Mouse (Mus musculus) midbrain, embryonic 11.5 days (tissue): Measurements from ENCODE around the gene Odf3l2. TPM values are rescaled to one million over a fixed set of nuclear protein-coding genes. Genes with fewer than 3 reads are reported as not detected.
A peak's percentile ranks its signal among the peaks of the same experiment; 100 is the strongest.

ENCODE experiments used
- ATAC-seq: fragments of 200-750 bp; cut with Nextera tagmentation; 2 replicates; pipeline ENCODE4 v1.8.0; 2017; ENCODE audit warnings: moderate TSS enrichment, moderate library complexity; ENCODE audit not compliant: low FRiP score
- DNase-seq: peaks from one replicate; pipeline ENCODE4 v3.0.0; 2015; ENCODE audit warnings: low spot score; ENCODE audit errors: missing footprints
- H3K27ac ChIP-seq: fragments of 300-500 bp; sonication (generic); 2 replicates; pipeline ENCODE4 v1.5.1; 2014; ENCODE audit warnings: low read depth, low read length
- H3K27me3 ChIP-seq: fragments of 300-500 bp; sonication (generic); 2 replicates; pipeline ENCODE4 v1.6.1; 2014; ENCODE audit warnings: mild to moderate bottlenecking, low read length, moderate library complexity, mixed read lengths; ENCODE audit not compliant: control insufficient read depth, insufficient read depth
- H3K36me3 ChIP-seq: fragments of 300-500 bp; sonication (generic); 2 replicates; pipeline ENCODE4 v1.6.1; 2014; ENCODE audit warnings: mild to moderate bottlenecking, low read length, moderate library complexity, mixed read lengths; ENCODE audit not compliant: control insufficient read depth, insufficient read depth
- H3K4me1 ChIP-seq: fragments of 300-500 bp; sonication (generic); 2 replicates; pipeline ENCODE4 v1.6.1; 2014; ENCODE audit warnings: low read length; ENCODE audit not compliant: control insufficient read depth, insufficient read depth
- H3K4me2 ChIP-seq: fragments of 300-500 bp; sonication (generic); 2 replicates; pipeline ENCODE4 v1.6.1; 2014; ENCODE audit warnings: mild to moderate bottlenecking, moderate library complexity
- H3K4me3 ChIP-seq: fragments of 300-500 bp; sonication (generic); 2 replicates; pipeline ENCODE4 v1.5.1; 2014; ENCODE audit warnings: low read depth, low read length
- H3K9ac ChIP-seq: fragments of 300-500 bp; sonication (generic); 2 replicates; pipeline ENCODE4 v1.6.1; 2014; ENCODE audit warnings: low read length
- H3K9me3 ChIP-seq: fragments of 300-500 bp; sonication (generic); 2 replicates; pipeline ENCODE4 v1.6.1; 2016; ENCODE audit warnings: low read length; ENCODE audit not compliant: control insufficient read depth
- WGBS: fragments of 180-500 bp; shearing (Covaris S2); extraction: QIAGEN DNeasy Blood & Tissue Kit; methylation state at CpG from one replicate; pipeline ENCODE4 v1.1.7; 2014; 5-methylcytosine and 5-hydroxymethylcytosine counted together
- polyA plus RNA-seq: library from polyadenylated mRNA; unstranded; fragments of >200 nt; fragmentation: Nextera tagmentation; extraction: Ambion mirVana; gene quantifications from 2 replicates; pipeline ENCODE4 v1.2.1, GENCODE M21; 2014

Gene Odf3l2
- polyA plus RNA-seq, 1 experiment from 2014 or later: not detected

- H3K36me3 ChIP-seq: no peaks in the 10 kb centered on the region
- no peak overlapping the region for H3K27ac ChIP-seq
- no peak overlapping the region for H3K4me3 ChIP-seq
- H3K9me3 ChIP-seq: no peaks in the 10 kb centered on the region
- H3K27me3 ChIP-seq: no peaks in the 10 kb centered on the region
- H3K4me2 ChIP-seq: no peak overlapping the region
- DNase-seq: no peak
- peaks cover 6% of the 10 kb centered on the region for H3K4me1 ChIP-seq
- 91% methylated on average over 8 of the region's 8 CpGs for WGBS
- no peak for ATAC-seq
- no peak overlapping the region for H3K9ac ChIP-seq
These were observed 19.5 kb upstream of the Odf3l2 start for GRCm38 (mm10) chr10:79665051-79665450.

DNA sequence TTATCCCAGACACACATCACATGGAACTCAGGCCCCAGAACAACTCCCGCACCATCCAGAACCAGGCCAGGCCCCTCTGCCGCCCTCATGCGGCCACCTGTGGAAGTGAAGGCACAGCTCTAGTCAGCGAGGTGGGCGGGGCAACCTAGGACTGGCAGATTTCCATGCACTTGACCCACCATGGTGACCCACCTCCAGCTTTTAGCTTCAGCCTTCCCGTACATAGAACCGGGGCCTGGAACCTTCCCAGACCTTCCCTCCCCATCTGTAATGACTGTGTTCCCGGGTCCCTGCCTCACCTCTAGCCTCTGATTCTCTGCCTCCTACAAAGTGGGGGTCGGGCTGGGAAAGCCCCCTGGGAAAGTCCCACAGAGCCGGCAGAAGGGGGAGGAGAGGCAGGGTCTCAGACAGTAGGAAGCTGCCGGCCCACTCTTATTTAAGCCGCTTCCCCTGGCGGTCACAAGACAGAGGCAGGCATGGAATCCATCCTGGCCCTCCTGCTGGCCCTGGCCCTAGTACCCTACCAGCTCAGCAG is 18.7 kb upstream of the Odf3l2 start, which contains the start of gene Madcam1:
Madcam1 (plus strand) TSS at position 429 of the 535 bp plus-strand sequence.
- Histone ChIP-seq H3K9me3 (no peaks in the 10 kb centered on the region), H3K27ac (no peak within 1 kb of the TSS), H3K4me1 (peaks cover 5% of the 10 kb centered on the region; the same call in 1 of the 2 replicates), H3K4me3 (no peak within 1 kb of the TSS), H3K36me3 (no peaks in the 10 kb centered on the region), H3K9ac (no peak within 1 kb of the TSS), H3K27me3 (no peaks in the 10 kb centered on the region), H3K4me2 (no peak within 1 kb of the TSS)
- DNase-seq: peak; percentile 99
- peak; percentile 25 for ATAC-seq
- 13% methylated on average over 13 of the region's 13 CpGs for WGBS

GRCm38 (mm10) chr10:79661861-79662260 is 16.3 kb upstream of the Odf3l2 start:
- no peaks in the 10 kb centered on the region for H3K9me3 ChIP-seq
- H3K4me2 ChIP-seq: no peak overlapping the region
- H3K4me1 ChIP-seq: no peaks in the 10 kb centered on the region
- ATAC-seq (no peak), DNase-seq (no peak)
- WGBS: 57% methylated on average over 3 of the region's 3 CpGs
- H3K4me3 ChIP-seq: no peak overlapping the region
- H3K36me3 ChIP-seq: no peaks in the 10 kb centered on the region
- H3K27ac ChIP-seq: no peak overlapping the region
- H3K9ac ChIP-seq: no peak overlapping the region
- H3K27me3 ChIP-seq: no peaks in the 10 kb centered on the region

- 86% methylated on average over 2 of the region's 2 CpGs for WGBS
- Histone ChIP-seq H3K27me3 (no peaks in the 10 kb centered on the region), H3K27ac (no peak overlapping the region), H3K9me3 (no peaks in the 10 kb centered on the region), H3K4me2 (no peak overlapping the region), H3K4me1 (no peaks in the 10 kb centered on the region), H3K4me3 (no peak overlapping the region), H3K36me3 (no peaks in the 10 kb centered on the region), H3K9ac (no peak overlapping the region)
- ATAC-seq: no peak
- DNase-seq: peak; percentile 79
These were observed 14.8 kb upstream of the Odf3l2 start for GRCm38 (mm10) chr10:79660298-79660697.

- Histone ChIP-seq H3K36me3 (no peaks in the 10 kb centered on the region), H3K27ac (no peak overlapping the region), H3K27me3 (no peaks in the 10 kb centered on the region), H3K9me3 (no peaks in the 10 kb centered on the region), H3K4me1 (peaks cover 8% of the 10 kb centered on the region), H3K4me2 (no peak overlapping the region), H3K4me3 (no peak overlapping the region), H3K9ac (no peak overlapping the region)
- ATAC-seq (no peak), DNase-seq (no peak)
- 20% methylated on average over 4 of the region's 4 CpGs for WGBS
These were observed 13.3 kb upstream of the Odf3l2 start for GRCm38 (mm10) chr10:79658829-79659228.

- Histone ChIP-seq H3K9ac (no peak overlapping the region), H3K27ac (no peak overlapping the region), H3K36me3 (no peaks in the 10 kb centered on the region), H3K4me1 (peaks cover 8% of the 10 kb centered on the region), H3K4me3 (no peak overlapping the region), H3K4me2 (no peak overlapping the region), H3K27me3 (no peaks in the 10 kb centered on the region; the same call in 1 of the 2 replicates), H3K9me3 (no peaks in the 10 kb centered on the region)
- peak; percentile 89 for ATAC-seq
- WGBS: 9% methylated on average over 1 of the region's 1 CpGs
- DNase-seq: peak; percentile 94
These were observed 9.4 kb upstream of the Odf3l2 start for GRCm38 (mm10) chr10:79654946-79655395.

DNA sequence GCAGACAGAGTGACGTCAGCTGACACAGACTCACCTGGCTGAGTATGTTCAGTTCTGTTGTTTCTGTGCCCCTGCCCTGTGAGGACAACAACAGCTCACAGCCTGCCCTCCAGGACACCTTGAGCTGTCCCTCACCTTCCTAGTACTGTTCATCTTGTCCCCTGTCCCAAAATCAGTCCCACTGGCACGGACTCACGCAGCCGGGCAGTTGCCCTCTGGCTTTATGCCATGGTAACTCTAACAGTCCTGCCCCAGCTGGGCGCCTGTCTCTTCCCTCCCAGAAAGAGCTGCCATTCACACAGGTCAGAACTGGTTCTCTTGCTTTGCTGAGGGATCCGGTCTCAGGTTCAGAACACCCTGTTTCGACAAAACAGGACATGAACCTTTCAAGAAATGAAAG is 7.3 kb upstream of the Odf3l2 start:
- DNase-seq (no peak), ATAC-seq (no peak)
- H3K27me3 ChIP-seq: no peaks in the 10 kb centered on the region; the same call in 1 of the 2 replicates
- WGBS: 83% methylated on average over 7 of the region's 7 CpGs
- H3K4me1 ChIP-seq: peaks cover 8% of the 10 kb centered on the region
- no peaks in the 10 kb centered on the region for H3K9me3 ChIP-seq
- no peaks in the 10 kb centered on the region for H3K36me3 ChIP-seq
- no peak overlapping the region for H3K27ac ChIP-seq
- no peak overlapping the region for H3K9ac ChIP-seq
- H3K4me2 ChIP-seq: no peak overlapping the region
- H3K4me3 ChIP-seq: no peak overlapping the region

DNA sequence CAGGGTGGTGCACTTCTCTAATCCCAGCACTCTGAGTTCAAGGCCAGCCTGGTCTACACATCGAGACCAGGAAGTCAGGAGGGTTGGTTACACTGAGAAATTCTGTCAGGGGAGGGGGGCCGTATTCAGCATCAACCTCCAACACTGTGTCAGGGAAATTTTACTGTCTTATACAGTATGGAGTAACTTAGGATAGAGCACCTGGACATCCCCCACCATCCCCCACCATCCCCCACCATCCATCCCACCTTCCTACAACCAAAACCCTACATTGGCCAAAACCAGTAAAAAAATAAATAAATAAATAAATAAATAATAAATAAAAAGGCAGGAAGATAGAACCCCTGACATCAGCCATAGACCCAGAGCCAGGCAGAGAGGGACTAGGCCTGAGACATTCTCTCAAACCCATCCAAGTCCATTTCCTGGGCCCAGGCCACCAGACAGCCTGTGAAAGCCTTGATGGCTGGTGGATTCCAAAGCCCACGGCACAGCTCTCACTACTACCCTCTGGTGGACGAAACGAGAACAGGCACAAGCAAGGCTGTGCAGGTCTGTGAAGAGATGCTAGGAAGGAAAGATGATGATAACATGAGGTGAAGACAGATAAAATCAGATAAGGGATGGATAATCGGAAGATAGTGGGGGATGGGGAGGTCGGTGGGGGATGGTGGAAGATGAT is 3.7 kb upstream of the Odf3l2 start:
- Histone ChIP-seq H3K9ac (no peak overlapping the region), H3K4me1 (peaks cover 2% of the 10 kb centered on the region; the same call in 1 of the 2 replicates), H3K27me3 (no peaks in the 10 kb centered on the region; the same call in 1 of the 2 replicates), H3K36me3 (no peaks in the 10 kb centered on the region), H3K9me3 (no peaks in the 10 kb centered on the region), H3K4me2 (no peak overlapping the region), H3K4me3 (no peak overlapping the region), H3K27ac (no peak overlapping the region)
- WGBS: 31% methylated on average over 7 of the region's 7 CpGs
- peak; percentile 97 for DNase-seq
- ATAC-seq: peak; percentile 73

- peak; percentile 93 for DNase-seq
- Histone ChIP-seq H3K27me3 (peaks cover 15% of the 10 kb centered on the region), H3K27ac (peak overlapping the region; percentile 30), H3K4me1 (peaks cover 8% of the 10 kb centered on the region; the same call in 1 of the 2 replicates), H3K36me3 (no peaks in the 10 kb centered on the region), H3K9me3 (no peaks in the 10 kb centered on the region), H3K4me3 (peak overlapping the region; percentile 8; the same call in 1 of the 2 replicates), H3K4me2 (peak overlapping the region; percentile 86), H3K9ac (peak overlapping the region; percentile 89; the same call in 1 of the 2 replicates)
- ATAC-seq: peak; percentile 49
- WGBS: 4% methylated on average over 23 of the region's 23 CpGs
These were observed 6.9 kb downstream of the Odf3l2 start for GRCm38 (mm10) chr10:79638486-79639204.
